18 mouse cellular contexts compared by ENCODE assay signal in the genomic region with DNA sequence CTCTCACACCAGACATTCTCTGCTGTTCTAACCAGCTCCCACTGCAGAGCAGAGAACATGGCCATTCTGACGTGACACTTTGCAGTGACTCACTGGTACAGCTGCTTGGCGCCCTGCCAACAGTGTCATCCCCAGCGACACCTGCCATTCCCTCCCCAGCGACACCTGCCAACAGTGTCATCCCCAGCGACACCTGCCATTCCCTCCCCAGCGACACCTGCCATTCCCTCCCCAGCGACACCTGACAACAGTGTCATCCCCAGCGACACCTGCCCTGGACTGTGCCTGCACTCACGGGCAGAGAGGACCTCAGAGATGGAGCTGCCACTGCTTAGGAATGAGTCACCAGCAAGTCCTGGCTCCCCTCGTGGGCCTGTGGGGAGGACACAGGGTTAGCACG. TPM values are rescaled to one million over a fixed set of nuclear protein-coding genes. Genes with fewer than 3 reads are reported as not detected.
A peak's percentile ranks its signal among the peaks of the same experiment; 100 is the strongest.
DNase-seq lines count a peak whose midpoint lies in the region; ATAC-seq and TF ChIP-seq lines count a peak whose summit lies in the region.
"Had no signal": no experiment of that assay in that cellular context is flagged by ENCODE, and none has a peak within 500 bp of the region (broad histone marks: within the 10 kb centered on the region; RNA-seq: fewer than 3 reads in every experiment).

No protein-coding gene starts in this region.

- WGBS in embryonic facial prominence, embryonic 14.5 days, result 74% methylated on average over 11 of the region's 11 CpGs

- H3K4me3 ChIP-seq in CH12.LX (replicated peaks in 1 of 3; ENCODE audit: low read depth in 2 of 3, low read length in 2 of 3, poor library complexity in 1 of 3), result peak overlapping the region in 1 of 3 experiments; percentile 22
- no peak overlapping the region for H3K4me3 ChIP-seq in embryonic facial prominence, embryonic 14.5 days (ENCODE audit: low read depth, low read length)
- H3K4me3 ChIP-seq: embryonic facial prominence, embryonic 12.5 days; forebrain, embryonic 13.5 days; limb, embryonic 12.5 days; megakaryocyte, embryonic 14.5 days had no signal

- no peak for TF ChIP-seq CTCF in CH12.LX (conservative IDR thresholded peaks at IDR 0.05 in 1 of 2, IDR thresholded peaks at IDR 0.05 in 1 of 2; ENCODE audit: low read depth in 2 of 2, low read length in 2 of 2)

- H3K4me2 ChIP-seq in CH12.LX (ENCODE audit: insufficient read depth, low read depth, poor library complexity, severe bottlenecking), result no peak overlapping the region
- no peak overlapping the region for H3K4me2 ChIP-seq in embryonic facial prominence, embryonic 14.5 days (ENCODE audit: low read depth, low read length)
- H3K4me2 ChIP-seq: embryonic facial prominence, embryonic 12.5 days; forebrain, embryonic 13.5 days; limb, embryonic 12.5 days; lung, embryonic 14.5 days had no signal

- no peak for ATAC-seq in CD4-positive, CD25-positive, alpha-beta regulatory T cell, adult 4 months
- no peak for ATAC-seq in embryonic facial prominence, embryonic 14.5 days (ENCODE audit: low read depth)
- ATAC-seq: forebrain, embryonic 13.5 days; hindbrain, embryonic 16.5 days had no signal

- TF ChIP-seq RAD21 in CH12.LX (IDR thresholded peaks at IDR 0.05; ENCODE audit: low read depth, low read length), result no peak

- H3K79me2 ChIP-seq in CH12.LX (replicated peaks; ENCODE audit: control insufficient read depth, extremely low read depth, insufficient read depth, poor library complexity, severe bottlenecking), result no peaks in the 10 kb centered on the region

- H3K9ac ChIP-seq in CH12.LX (ENCODE audit: insufficient read depth, low read depth), result no peak overlapping the region
- no peak overlapping the region for H3K9ac ChIP-seq in embryonic facial prominence, embryonic 14.5 days (ENCODE audit: low read depth, low read length)
- H3K9ac ChIP-seq: embryonic facial prominence, embryonic 12.5 days; forebrain, embryonic 13.5 days; limb, embryonic 12.5 days; lung, embryonic 14.5 days had no signal

- in situ Hi-C loops in CH12.LX (cut with MboI; ENCODE audit: low pct_ligation_motif_present, low pct_unique_long_range_greater_than_20kb, low sequenced_read_pairs), result loop anchor here (10.0 to 25.0 kb wide), 4 partner anchors 140 to 300 kb away; partner anchors contain the start of gene Cfap58

- dilution Hi-C loops in CH12.LX (cut with MboI; ENCODE audit: extremely low pct_ligation_motif_present, extremely low pct_unique_long_range_greater_than_20kb, low sequenced_read_pairs), result no loop called here

- TF ChIP-seq EP300 in CH12.LX (IDR thresholded peaks at IDR 0.05; ENCODE audit: low read length), result no peak

- DNase-seq in CD4-positive, CD25-positive, alpha-beta regulatory T cell, adult 2 months (ENCODE audit: low read depth, low spot score), result peak; percentile 9
- DNase-seq in heart, adult 11 months, result peak; percentile 82
- no peak for DNase-seq in heart, postnatal 4 days
- DNase-seq in CH12.LX (ENCODE audit: extremely low read depth), result no peak
- DNase-seq in embryonic facial prominence, embryonic 14.5 days (ENCODE audit: low spot score), result peak; percentile 40
- no peak for DNase-seq in spleen, postnatal 36 days (ENCODE audit: low spot score in 2 of 2)
- DNase-seq in frontal cortex, adult 2 months (ENCODE audit: extremely low spot score in 1 of 2, low spot score in 1 of 2), result no peak
- DNase-seq: cerebellum, adult 9-11 months; heart, postnatal 10 days; lung, embryonic 14.5 days; thymus, postnatal 25 days had no signal

- H3K36me3 ChIP-seq in CH12.LX (replicated peaks in 1 of 2; ENCODE audit: control insufficient read depth in 1 of 2, insufficient read depth in 1 of 2, low read length in 1 of 2), result no peaks in the 10 kb centered on the region
- no peaks in the 10 kb centered on the region for H3K36me3 ChIP-seq in embryonic facial prominence, embryonic 14.5 days (ENCODE audit: control insufficient read depth, insufficient read depth, low read length)
- H3K36me3 ChIP-seq: limb, embryonic 12.5 days had no signal

- no peak overlapping the region; the same call in 1 of the 2 replicates for H3K27ac ChIP-seq in CH12.LX (ENCODE audit: insufficient read depth, low read depth)
- H3K27ac ChIP-seq in embryonic facial prominence, embryonic 14.5 days (replicated peaks; ENCODE audit: low read depth, low read length), result no peak overlapping the region
- H3K27ac ChIP-seq: embryonic facial prominence, embryonic 12.5 days; forebrain, embryonic 13.5 days; kidney, postnatal 0 days; limb, embryonic 12.5 days had no signal

- H3K9me3 ChIP-seq in CH12.LX (replicated peaks; ENCODE audit: low read length), result no peaks in the 10 kb centered on the region
- H3K9me3 ChIP-seq in embryonic facial prominence, embryonic 14.5 days (ENCODE audit: control insufficient read depth, low read length), result no peaks in the 10 kb centered on the region
- H3K9me3 ChIP-seq: embryonic facial prominence, embryonic 12.5 days; forebrain, embryonic 13.5 days; limb, embryonic 12.5 days; megakaryocyte, embryonic 14.5 days had no signal

- TF ChIP-seq POLR2A in CH12.LX (IDR thresholded peaks at IDR 0.05; ENCODE audit: low read depth, low read length), result no peak

- H3K4me1 ChIP-seq in CH12.LX (ENCODE audit: control insufficient read depth in 1 of 2, insufficient read depth in 2 of 2), result peaks cover 38 to 54% of the 10 kb centered on the region in 2 experiments
- H3K4me1 ChIP-seq in embryonic facial prominence, embryonic 14.5 days (ENCODE audit: control insufficient read depth, insufficient read depth, low read length), result peaks cover 4% of the 10 kb centered on the region; the same call in 1 of the 2 replicates

- no peaks in the 10 kb centered on the region for H3K27me3 ChIP-seq in CH12.LX (replicated peaks)
- H3K27me3 ChIP-seq in embryonic facial prominence, embryonic 14.5 days (replicated peaks; ENCODE audit: control insufficient read depth, insufficient read depth, low read length), result no peaks in the 10 kb centered on the region
- H3K27me3 ChIP-seq: embryonic facial prominence, embryonic 12.5 days; forebrain, embryonic 13.5 days; limb, embryonic 12.5 days had no signal

TF ChIP-seq in CH12.LX, 34 proteins besides CTCF, POLR2A, EP300 and RAD21:
- TF ChIP-seq JUN (IDR thresholded peaks at IDR 0.05; ENCODE audit: insufficient read depth, low read depth, low read length), result no peak
- 0 out of 2 replicates have a peak, but pooled peaks have one; percentile 27 for TF ChIP-seq ETS1 (conservative IDR thresholded peaks at IDR 0.05; ENCODE audit: low read depth, low read length)
- peak; percentile 84 for TF ChIP-seq TCF12 (IDR thresholded peaks at IDR 0.05; ENCODE audit: low read depth, low read length)
TF ChIP-seq in CH12.LX: peak in this region for 2.

RNA-seq across cellular contexts. Expression of gene Col17a1, which starts 37.0 kb away (rescaled TPM):
- not detected for polyA plus RNA-seq in CD4-positive, CD25-positive, alpha-beta regulatory T cell, adult 4 months (2017; shearing (Covaris generic))
- under 1 TPM; 0.17 to 0.25 TPM for total RNA-seq in heart, postnatal 4 days (2021)
- 0.08 and 0.34 TPM in 2 replicates for total RNA-seq in CH12.LX (2012; rRNA removed)
- 0.12 and 0.42 TPM in 2 replicates for total RNA-seq in CH12.LX (2014; rRNA removed)
- polyA plus RNA-seq in CH12.LX (2012; ENCODE audit: insufficient read length, low read depth), result 0.55 and 0.59 TPM in 2 replicates
- polyA plus RNA-seq in embryonic facial prominence, embryonic 14.5 days (2014; fragmentation: Nextera tagmentation; extraction: Ambion mirVana), result 21.6 TPM in 2 replicates
- polyA plus RNA-seq in frontal cortex, adult 2 months (2012; rRNA removed), result 0.78 and 1.1 TPM in 2 replicates

Comparison
In these comparisons a context has a peak if more than half of its experiments do, and no peak if none do; other contexts are left out.
1. DNase-seq: peak in CD4-positive, CD25-positive, alpha-beta regulatory T cell, adult 2 months (single experiment), heart, adult 11 months (single experiment) and embryonic facial prominence, embryonic 14.5 days (single experiment); none in heart, postnatal 4 days (single experiment), CH12.LX (single experiment), spleen, postnatal 36 days (0 of 2) and frontal cortex, adult 2 months (0 of 2).
2. RNA of gene Col17a1, which starts 37.0 kb away (polyA plus RNA-seq): 21.6 TPM in embryonic facial prominence, embryonic 14.5 days; 0.78 to 1.1 TPM in frontal cortex, adult 2 months, 0.55 to 0.59 TPM in CH12.LX and not detected in CD4-positive, CD25-positive, alpha-beta regulatory T cell, adult 4 months; every median in the first group is over 10 times any median in the second.